Mouse (Mus musculus) adrenal gland, adult 8-10 months (tissue): ENCODE data around the gene Zbtb25. TPM values are rescaled to one million over a fixed set of nuclear protein-coding genes. Genes with fewer than 3 reads are reported as not detected.

Experiments used
- DNase-seq: peaks from one replicate; pipeline ENCODE4 v3.0.0; 2022
- total RNA-seq, 4 experiments: library from RNA; stranded (reverse); gene quantifications; 2 replicates each; pipeline ENCODE4 v1.2.4; 2022

Zbtb25 gene
- total RNA-seq, 4 experiments from 2014 or later, result 8.5 to 14.1 (median 10.7) TPM

DNA sequence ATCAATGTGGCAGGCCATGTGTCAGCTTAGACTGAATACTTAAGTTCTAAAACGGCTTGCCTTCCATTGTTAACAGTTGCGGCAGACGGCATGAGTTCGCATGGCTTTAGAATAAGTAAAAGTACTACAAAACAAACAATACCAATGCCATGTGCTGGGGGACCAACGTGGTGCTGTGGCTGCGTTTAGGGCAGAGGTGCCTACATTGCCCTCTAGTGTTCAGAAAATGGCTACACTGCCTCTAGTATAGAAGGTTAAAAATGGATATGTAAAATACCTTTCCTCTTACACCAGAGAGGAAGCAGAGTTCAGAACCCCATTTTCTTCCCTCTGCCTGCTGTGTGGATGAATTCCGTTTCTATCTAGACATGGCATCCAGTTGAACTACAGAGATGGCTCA lies 7.2 kb upstream of the Zbtb25 start:
- DNase-seq, result no peak

DNA sequence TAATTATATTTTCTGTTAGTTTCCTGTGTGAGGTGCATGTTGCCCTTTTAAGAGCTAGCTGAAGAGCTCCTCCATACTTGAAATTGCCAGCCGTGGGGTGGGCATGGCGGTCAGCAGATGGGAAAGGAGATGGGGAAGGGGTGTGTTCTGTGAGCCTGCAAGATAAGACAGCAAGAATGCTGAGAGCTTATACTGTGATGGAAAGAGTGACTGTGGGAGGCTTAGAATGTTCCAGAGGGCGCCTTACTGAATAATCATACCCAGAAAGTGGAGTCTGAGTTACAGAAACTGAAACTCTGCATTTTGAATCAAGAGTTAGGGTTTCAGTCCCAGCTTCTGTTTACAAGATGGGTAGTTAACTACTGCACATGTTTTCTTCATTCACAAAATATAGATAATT lies 6.1 kb upstream of the Zbtb25 start:
- no peak for DNase-seq

DNA sequence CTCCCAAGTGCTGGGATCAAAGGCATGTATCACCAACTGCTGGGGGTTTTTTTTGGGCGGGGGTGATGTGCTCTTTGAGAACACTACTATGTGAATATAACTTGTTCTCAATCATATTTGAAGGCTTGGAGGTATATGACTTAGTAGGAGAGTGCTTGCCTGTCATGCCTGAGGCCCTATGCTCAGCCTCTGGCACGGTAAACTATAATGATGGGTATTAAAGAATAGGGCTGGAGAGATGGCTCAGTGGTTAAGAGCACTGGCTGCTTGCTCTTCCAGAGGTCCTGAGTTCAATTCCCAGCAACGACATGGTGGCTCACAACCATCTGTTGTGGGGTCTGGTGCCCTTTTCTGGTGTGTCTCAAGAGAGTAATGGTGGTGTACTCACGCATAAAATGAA lies 5.5 kb upstream of the Zbtb25 start:
- DNase-seq, result no peak

GRCm38 (mm10) chr12:76373991-76374390 lies 4.6 kb upstream of the Zbtb25 start:
- no peak for DNase-seq

DNA sequence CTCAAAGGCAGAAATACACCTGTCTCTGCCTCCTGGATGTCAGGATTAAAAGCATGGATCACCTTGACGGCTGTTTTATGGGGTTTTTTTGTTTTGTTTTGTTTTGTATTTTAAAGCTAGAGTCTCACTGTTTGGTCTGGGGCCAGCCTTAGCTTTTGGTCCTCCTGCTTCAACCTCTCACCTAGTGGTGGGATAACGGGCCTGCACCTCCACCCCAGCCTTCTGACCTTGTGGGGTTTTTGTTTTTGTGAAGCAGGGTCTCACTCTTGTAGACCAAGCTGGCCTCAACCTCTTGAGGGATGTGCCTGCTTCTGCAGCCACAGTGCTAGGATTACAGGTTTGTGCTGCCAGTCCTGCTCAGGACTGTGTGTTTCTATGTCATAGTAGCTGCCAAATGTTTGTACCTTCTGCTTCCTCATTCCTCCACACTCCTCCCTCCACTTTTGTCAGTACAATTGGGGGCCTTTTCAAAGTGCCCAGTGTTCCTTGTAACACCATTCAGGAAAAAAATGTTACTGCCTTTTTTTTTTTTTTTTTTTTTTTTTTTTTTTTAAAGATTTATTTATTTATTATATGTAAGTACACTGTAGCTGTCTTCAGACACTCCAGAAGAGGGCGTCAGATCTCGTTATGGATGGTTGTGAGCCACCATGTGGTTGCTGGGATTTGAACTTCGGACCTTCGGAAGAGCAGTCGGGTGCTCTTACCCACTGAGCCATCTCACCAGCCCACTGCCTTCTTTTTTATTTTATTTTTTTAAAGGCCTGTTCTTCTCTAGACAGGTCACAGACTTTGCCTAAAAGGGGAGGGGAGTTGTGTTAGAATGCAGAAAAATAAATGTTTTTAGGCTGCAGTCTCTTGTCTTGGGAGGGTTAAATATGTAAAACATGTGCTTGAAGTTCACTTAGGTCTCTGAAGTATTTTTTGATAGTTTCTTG lies 3.7 kb upstream of the Zbtb25 start:
- DNase-seq, result no peak

DNA sequence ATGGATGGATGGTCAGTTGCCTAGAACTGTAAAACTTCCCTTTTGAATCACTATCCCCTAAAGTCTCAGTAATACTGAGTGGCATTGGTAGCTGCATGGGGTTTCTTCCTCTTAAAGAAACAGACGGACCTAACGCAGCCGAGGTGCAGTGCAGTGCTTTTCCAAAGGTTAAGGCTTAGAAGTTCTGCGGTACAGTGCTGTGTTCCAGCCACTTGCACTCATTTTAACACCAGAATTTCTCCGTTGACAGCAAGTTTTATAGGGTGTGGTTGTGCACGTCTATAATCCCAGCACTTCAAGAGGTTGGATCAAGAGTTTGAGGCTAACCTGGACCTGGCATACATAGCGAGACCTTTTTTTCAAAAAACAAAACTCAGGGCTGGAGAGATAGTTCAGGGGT lies 2.6 kb upstream of the Zbtb25 start:
- no peak for DNase-seq

GRCm38 (mm10) chr12:76370831-76371571 lies 1.6 kb upstream of the Zbtb25 start:
- peak; percentile 73 for DNase-seq

DNA sequence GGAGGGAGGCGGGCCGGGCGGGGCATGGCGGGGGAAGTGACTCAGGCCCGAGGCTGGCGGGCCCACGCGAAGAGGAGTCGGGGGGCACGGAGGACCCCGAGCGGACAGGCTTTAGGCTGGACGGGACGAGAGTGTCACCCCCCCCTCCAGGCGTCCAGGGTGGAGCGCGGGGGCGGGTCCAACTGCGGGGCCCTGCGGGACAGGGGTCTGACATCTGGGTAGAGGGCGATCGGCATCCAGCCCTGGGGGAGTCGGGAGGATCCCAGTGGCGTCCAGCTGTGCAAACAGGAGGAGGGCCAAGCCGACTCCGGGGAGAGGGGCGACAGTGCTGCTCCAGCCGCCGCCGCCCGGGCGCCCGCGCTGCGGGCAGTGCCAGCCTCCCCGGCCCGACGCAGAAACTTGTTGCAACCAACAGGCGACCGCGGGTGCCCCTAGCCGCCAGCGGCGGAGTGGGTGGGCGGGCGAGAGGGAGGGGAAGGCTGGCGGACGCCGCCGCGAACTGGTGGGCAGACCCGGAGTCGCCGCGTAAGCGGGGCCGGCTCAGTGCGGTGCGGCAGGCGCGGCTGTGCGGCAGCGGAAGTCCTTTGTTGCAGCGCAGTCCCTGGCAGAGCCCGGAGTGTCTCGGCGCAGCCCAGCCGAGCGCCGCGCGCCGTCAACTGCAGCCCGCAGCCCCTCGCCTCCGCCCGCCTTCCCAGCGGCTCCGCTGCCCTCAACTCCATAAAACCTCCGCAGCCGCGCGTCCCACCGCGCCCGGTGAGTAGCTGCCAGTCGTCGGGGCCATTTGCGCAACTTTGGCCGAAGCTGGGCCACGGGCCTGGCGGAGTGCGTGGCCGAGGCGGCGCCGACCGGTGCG lies 802 bp upstream of the Zbtb25 start, which contains the start of gene Zbtb1:
Gene Zbtb1 (plus strand): TSS at position 289 of the 853 bp plus-strand sequence.
- peak; percentile 73 for DNase-seq

GRCm38 (mm10) chr12:76368790-76369205 lies 604 bp downstream of the Zbtb25 start:
- no peak for DNase-seq

- DNase-seq, result no peak
Observed at GRCm38 (mm10) chr12:76368201-76368789, 1.1 kb downstream of the Zbtb25 start.

- DNase-seq, result no peak
Observed at GRCm38 (mm10) chr12:76367096-76367995, 2.1 kb downstream of the Zbtb25 start.

- no peak for DNase-seq
Observed at GRCm38 (mm10) chr12:76366276-76366675, 3.1 kb downstream of the Zbtb25 start.

- DNase-seq, result no peak
Observed at GRCm38 (mm10) chr12:76362303-76362676, 7.1 kb downstream of the Zbtb25 start.

- DNase-seq, result no peak
Observed at GRCm38 (mm10) chr12:76361405-76362302, 7.7 kb downstream of the Zbtb25 start.

DNA sequence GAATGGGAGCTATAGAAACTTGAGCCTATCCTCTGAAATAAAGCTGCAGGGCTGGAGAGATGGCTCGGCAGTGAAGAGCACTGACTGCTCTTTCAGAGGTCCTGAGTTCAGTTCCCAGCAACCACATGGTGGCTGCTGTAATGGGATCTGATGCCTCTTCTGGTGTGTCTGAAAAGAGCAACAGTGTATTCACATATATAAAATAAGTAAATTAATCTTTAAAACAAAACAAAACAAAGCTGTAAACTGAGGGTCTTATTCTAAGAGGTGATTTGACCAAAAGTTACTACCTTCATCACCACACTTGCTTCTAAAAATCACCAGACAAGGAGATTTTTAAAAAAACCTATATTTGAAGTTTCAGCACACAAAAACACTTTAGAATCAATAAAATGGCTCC lies 8.5 kb downstream of the Zbtb25 start:
- DNase-seq, result no peak

DNA sequence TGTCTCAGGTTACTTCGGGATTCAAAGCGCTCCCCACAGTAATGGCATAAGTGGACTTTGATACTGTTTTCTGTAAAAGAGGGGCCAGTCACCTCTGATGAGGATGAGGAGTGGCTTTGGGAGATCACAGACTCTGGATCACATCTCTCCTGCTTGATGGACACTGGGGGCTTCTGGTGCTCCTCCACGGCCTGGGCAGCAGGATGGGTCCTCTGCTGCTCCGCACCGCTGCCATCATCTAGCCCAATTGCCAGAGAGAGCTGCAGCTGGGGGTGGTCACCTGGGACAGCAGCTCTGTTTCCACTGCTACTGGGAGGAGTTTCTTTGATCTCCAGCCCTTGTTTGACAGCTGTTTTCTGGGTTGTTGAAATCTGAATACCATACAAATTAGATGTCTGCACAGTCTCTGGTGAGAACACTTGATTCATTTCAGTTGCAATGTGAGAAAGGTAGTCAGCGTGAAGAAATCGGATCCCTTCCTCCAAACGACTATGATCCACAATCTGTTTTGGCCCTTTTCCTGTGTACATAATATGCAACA lies 19.7 kb downstream of the Zbtb25 start:
- DNase-seq, result no peak

GRCm38 (mm10) chr12:76345759-76346455 lies 23.5 kb downstream of the Zbtb25 start:
- no peak for DNase-seq

GRCm38 (mm10) chr12:76341080-76341479 lies 28.3 kb downstream of the Zbtb25 start:
- no peak for DNase-seq
